Mouse (Mus musculus): ENCODE data around the gene Gstm7. TPM values are rescaled to one million over a fixed set of nuclear protein-coding genes. Genes with fewer than 3 reads are reported as not detected.

The Gstm7 gene
- polyA plus RNA-seq, 1 experiment from 2014 or later: 26.8 TPM

GRCm38 (mm10) chr3:107928691-107929090 lies 2.9 kb downstream of the Gstm7 start:
- ATAC-seq (replicated peaks; ENCODE audit: extremely low read depth, insufficient read depth, low FRiP score): no peak
- WGBS: 72% methylated on average over 11 of the region's 11 CpGs
- H3K4me3 ChIP-seq (ENCODE audit: low read length): no peak overlapping the region

DNA sequence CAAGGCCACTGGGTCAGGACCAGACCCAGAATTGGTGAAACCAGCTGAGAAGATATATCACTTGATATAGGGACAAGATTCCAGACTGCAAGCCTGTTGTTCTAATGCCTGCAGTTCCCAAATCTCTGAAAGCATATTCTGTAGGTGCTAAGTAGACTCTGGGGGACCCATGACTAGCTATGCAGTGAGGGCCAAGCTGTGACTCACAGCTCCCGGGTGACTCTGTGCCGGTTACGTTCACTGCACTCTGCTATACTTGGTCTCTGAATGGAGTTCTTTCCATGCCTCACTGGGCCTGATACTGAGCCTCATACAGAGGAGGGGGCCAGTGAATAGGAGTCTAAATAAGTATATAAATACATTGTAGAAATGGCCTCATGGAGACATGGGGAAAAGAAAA lies 3.8 kb downstream of the Gstm7 start:
- no peak overlapping the region for H3K27ac ChIP-seq (ENCODE audit: low read length)
- no peak overlapping the region for H3K9ac ChIP-seq (ENCODE audit: low read length)
- H3K4me2 ChIP-seq (ENCODE audit: low read depth, low read length): no peak overlapping the region
- H3K4me3 ChIP-seq (ENCODE audit: low read length): no peak overlapping the region
- no peaks in the 10 kb centered on the region for H3K36me3 ChIP-seq (ENCODE audit: control insufficient read depth, insufficient read depth)
- no peak for ATAC-seq (replicated peaks; ENCODE audit: extremely low read depth, insufficient read depth, low FRiP score)
- peaks cover 6% of the 10 kb centered on the region for H3K4me1 ChIP-seq (ENCODE audit: control insufficient read depth, insufficient read depth, low read length)
- no peaks in the 10 kb centered on the region for H3K9me3 ChIP-seq (replicated peaks; ENCODE audit: control insufficient read depth, low read length)
- no peaks in the 10 kb centered on the region for H3K27me3 ChIP-seq (ENCODE audit: control insufficient read depth, insufficient read depth, low read length)
- WGBS: 68% methylated on average over 3 of the region's 3 CpGs

More at GRCm38 (mm10) chr3:107928691-107929090, 2.9 kb downstream of the Gstm7 start:
- Histone ChIP-seq H3K27me3 (ENCODE audit: control insufficient read depth, insufficient read depth, low read length) (no peaks in the 10 kb centered on the region), H3K27ac (ENCODE audit: low read length) (no peak overlapping the region), H3K36me3 (ENCODE audit: control insufficient read depth, insufficient read depth) (no peaks in the 10 kb centered on the region), H3K4me2 (ENCODE audit: low read depth, low read length) (no peak overlapping the region), H3K9me3 (replicated peaks; ENCODE audit: control insufficient read depth, low read length) (no peaks in the 10 kb centered on the region), H3K9ac (ENCODE audit: low read length) (no peak overlapping the region), H3K4me1 (ENCODE audit: control insufficient read depth, insufficient read depth, low read length) (peaks cover 6% of the 10 kb centered on the region)

DNA sequence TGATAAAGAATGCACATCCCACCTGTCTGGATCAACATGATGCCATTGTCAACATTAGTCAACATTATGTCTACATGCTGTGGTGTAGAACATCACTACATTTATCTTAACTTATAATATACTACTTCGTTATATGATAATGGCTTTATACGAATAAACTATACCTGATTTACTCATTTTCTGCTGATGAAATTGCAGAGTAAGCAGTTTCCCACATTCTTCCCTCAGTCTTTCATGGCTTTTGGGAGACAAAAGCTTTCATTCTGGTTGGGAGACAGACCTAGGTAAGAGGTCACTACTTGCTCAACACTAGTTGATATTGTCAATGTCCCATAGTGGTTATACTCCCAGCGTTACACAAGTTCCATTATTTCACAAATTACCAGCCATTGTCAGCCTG lies 6.3 kb downstream of the Gstm7 start:
- no peaks in the 10 kb centered on the region for H3K9me3 ChIP-seq (replicated peaks; ENCODE audit: control insufficient read depth, low read length)
- 90% methylated on average over 3 of the region's 3 CpGs for WGBS
- H3K4me1 ChIP-seq (ENCODE audit: control insufficient read depth, insufficient read depth, low read length): no peaks in the 10 kb centered on the region
- ATAC-seq (replicated peaks; ENCODE audit: extremely low read depth, insufficient read depth, low FRiP score): no peak
- no peak overlapping the region for H3K27ac ChIP-seq (ENCODE audit: low read length)
- H3K4me3 ChIP-seq (ENCODE audit: low read length): no peak overlapping the region
- no peak overlapping the region for H3K9ac ChIP-seq (ENCODE audit: low read length)
- no peaks in the 10 kb centered on the region for H3K36me3 ChIP-seq (ENCODE audit: control insufficient read depth, insufficient read depth)
- H3K27me3 ChIP-seq (ENCODE audit: control insufficient read depth, insufficient read depth, low read length): no peaks in the 10 kb centered on the region
- no peak overlapping the region for H3K4me2 ChIP-seq (ENCODE audit: low read depth, low read length)

GRCm38 (mm10) chr3:107920348-107920747 lies 11.3 kb downstream of the Gstm7 start:
- no peaks in the 10 kb centered on the region for H3K4me1 ChIP-seq (ENCODE audit: control insufficient read depth, insufficient read depth, low read length)
- H3K9ac ChIP-seq (ENCODE audit: low read length): no peak overlapping the region
- no peaks in the 10 kb centered on the region for H3K27me3 ChIP-seq (ENCODE audit: control insufficient read depth, insufficient read depth, low read length)
- H3K36me3 ChIP-seq (ENCODE audit: control insufficient read depth, insufficient read depth): no peaks in the 10 kb centered on the region
- no peak overlapping the region for H3K4me2 ChIP-seq (ENCODE audit: low read depth, low read length)
- H3K4me3 ChIP-seq (ENCODE audit: low read length): no peak overlapping the region
- no peak for ATAC-seq (replicated peaks; ENCODE audit: extremely low read depth, insufficient read depth, low FRiP score)
- WGBS: 90% methylated on average over 5 of the region's 5 CpGs
- no peaks in the 10 kb centered on the region for H3K9me3 ChIP-seq (replicated peaks; ENCODE audit: control insufficient read depth, low read length)
- no peak overlapping the region for H3K27ac ChIP-seq (ENCODE audit: low read length)

DNA sequence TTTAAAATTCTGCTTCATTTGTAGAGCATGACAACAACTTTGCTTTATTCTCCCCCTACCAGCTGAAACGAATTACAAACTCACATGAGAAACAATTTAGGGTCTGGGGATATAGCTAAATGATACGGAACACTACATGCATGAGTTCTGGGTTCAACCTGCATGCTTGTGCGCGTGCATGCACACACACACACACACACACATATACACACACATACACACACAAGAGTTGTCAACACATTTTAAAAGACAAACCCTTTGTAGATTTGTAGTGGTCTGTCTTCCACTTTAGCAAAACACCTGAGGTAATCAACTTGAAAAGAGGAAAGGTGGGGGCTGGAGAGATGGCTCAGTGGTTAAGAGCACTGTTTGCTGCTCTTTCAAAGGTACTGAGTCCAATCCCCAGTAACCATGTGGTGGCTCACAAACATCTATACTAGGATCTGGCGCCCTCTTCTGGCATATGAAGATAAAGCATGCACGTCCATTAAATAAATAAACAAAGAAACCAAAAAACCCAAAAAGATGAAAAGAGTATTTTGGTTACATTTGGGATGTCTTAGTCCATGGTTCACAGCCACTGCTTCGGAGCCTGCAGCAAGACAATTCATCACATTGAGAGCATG lies 13.7 kb downstream of the Gstm7 start:
- no peak overlapping the region for H3K9ac ChIP-seq (ENCODE audit: low read length)
- H3K9me3 ChIP-seq (replicated peaks; ENCODE audit: control insufficient read depth, low read length): no peaks in the 10 kb centered on the region; the same call in 1 of the 2 replicates
- no peak for ATAC-seq (replicated peaks; ENCODE audit: extremely low read depth, insufficient read depth, low FRiP score)
- H3K4me3 ChIP-seq (ENCODE audit: low read length): no peak overlapping the region
- no peak overlapping the region for H3K4me2 ChIP-seq (ENCODE audit: low read depth, low read length)
- WGBS: 55% methylated on average over 7 of the region's 7 CpGs
- no peak overlapping the region for H3K27ac ChIP-seq (ENCODE audit: low read length)
- no peaks in the 10 kb centered on the region for H3K36me3 ChIP-seq (ENCODE audit: control insufficient read depth, insufficient read depth)
- no peaks in the 10 kb centered on the region for H3K4me1 ChIP-seq (ENCODE audit: control insufficient read depth, insufficient read depth, low read length)
- H3K27me3 ChIP-seq (ENCODE audit: control insufficient read depth, insufficient read depth, low read length): no peaks in the 10 kb centered on the region

DNA sequence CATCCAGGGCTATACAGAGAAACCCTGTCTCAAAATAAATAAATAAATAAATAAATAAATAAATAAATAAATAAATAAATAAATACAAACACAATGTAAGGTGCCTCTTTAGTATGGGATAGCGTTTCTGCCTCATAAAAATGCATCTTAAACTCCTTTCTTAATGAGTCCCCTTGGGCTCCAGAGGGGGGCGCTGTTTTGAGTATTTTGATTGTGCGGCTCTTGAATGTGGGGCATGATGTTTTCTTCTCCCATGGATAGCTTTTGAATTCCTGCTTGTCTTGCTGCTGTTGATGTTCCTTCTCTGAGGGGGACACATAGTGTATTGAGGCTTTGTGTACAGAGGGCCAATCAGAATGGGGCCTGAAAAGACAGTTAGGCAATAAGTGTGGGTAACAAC lies 14.5 kb downstream of the Gstm7 start:
- Histone ChIP-seq H3K27ac (ENCODE audit: low read length) (no peak overlapping the region), H3K4me1 (ENCODE audit: control insufficient read depth, insufficient read depth, low read length) (no peaks in the 10 kb centered on the region), H3K27me3 (ENCODE audit: control insufficient read depth, insufficient read depth, low read length) (no peaks in the 10 kb centered on the region), H3K4me2 (ENCODE audit: low read depth, low read length) (no peak overlapping the region), H3K4me3 (ENCODE audit: low read length) (no peak overlapping the region), H3K9ac (ENCODE audit: low read length) (no peak overlapping the region), H3K36me3 (ENCODE audit: control insufficient read depth, insufficient read depth) (no peaks in the 10 kb centered on the region), H3K9me3 (replicated peaks; ENCODE audit: control insufficient read depth, low read length) (no peaks in the 10 kb centered on the region; the same call in 1 of the 2 replicates)
- ATAC-seq (replicated peaks; ENCODE audit: extremely low read depth, insufficient read depth, low FRiP score): no peak
- WGBS: 66% methylated on average over 3 of the region's 3 CpGs

DNA sequence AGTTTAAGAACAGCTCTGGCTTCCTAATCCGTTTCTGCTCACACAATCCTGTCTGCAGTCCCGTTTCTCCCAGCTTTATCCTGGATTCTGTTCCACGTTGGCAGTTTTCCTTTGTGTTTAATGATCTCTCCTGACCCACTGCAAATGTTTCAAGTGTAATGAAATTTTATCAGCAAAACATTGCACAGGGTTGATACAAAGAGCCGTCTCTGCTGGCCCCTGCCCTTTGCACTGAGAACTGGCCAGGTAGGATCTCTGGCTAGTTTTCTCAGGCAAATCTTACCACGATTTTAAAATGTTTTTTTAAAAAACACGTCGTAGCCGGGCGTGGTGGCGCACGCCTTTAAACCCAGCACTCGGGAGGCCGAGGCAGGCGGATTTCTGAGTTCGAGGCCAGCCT lies 14.9 kb downstream of the Gstm7 start:
- Histone ChIP-seq H3K27me3 (ENCODE audit: control insufficient read depth, insufficient read depth, low read length) (no peaks in the 10 kb centered on the region), H3K9me3 (replicated peaks; ENCODE audit: control insufficient read depth, low read length) (no peaks in the 10 kb centered on the region; the same call in 1 of the 2 replicates), H3K9ac (ENCODE audit: low read length) (no peak overlapping the region), H3K27ac (ENCODE audit: low read length) (no peak overlapping the region), H3K36me3 (ENCODE audit: control insufficient read depth, insufficient read depth) (no peaks in the 10 kb centered on the region), H3K4me1 (ENCODE audit: control insufficient read depth, insufficient read depth, low read length) (no peaks in the 10 kb centered on the region), H3K4me2 (ENCODE audit: low read depth, low read length) (no peak overlapping the region), H3K4me3 (ENCODE audit: low read length) (no peak overlapping the region)
- 79% methylated on average over 15 of the region's 15 CpGs for WGBS
- ATAC-seq (replicated peaks; ENCODE audit: extremely low read depth, insufficient read depth, low FRiP score): no peak

GRCm38 (mm10) chr3:107905942-107906341 lies 25.7 kb downstream of the Gstm7 start:
- ATAC-seq (replicated peaks; ENCODE audit: extremely low read depth, insufficient read depth, low FRiP score): no peak
- no peak overlapping the region for H3K4me3 ChIP-seq (ENCODE audit: low read length)
- WGBS: 49% methylated on average over 6 of the region's 6 CpGs
- H3K4me2 ChIP-seq (ENCODE audit: low read depth, low read length): no peak overlapping the region
- H3K9me3 ChIP-seq (replicated peaks; ENCODE audit: control insufficient read depth, low read length): no peaks in the 10 kb centered on the region
- H3K4me1 ChIP-seq (ENCODE audit: control insufficient read depth, insufficient read depth, low read length): 0 out of 2 replicates have a peak, but pooled peaks cover 2% of the 10 kb centered on the region
- no peaks in the 10 kb centered on the region; the same call in 1 of the 2 replicates for H3K27me3 ChIP-seq (ENCODE audit: control insufficient read depth, insufficient read depth, low read length)
- H3K9ac ChIP-seq (ENCODE audit: low read length): no peak overlapping the region
- no peaks in the 10 kb centered on the region for H3K36me3 ChIP-seq (ENCODE audit: control insufficient read depth, insufficient read depth)
- H3K27ac ChIP-seq (ENCODE audit: low read length): no peak overlapping the region

GRCm38 (mm10) chr3:107900955-107901673 lies 30.5 kb downstream of the Gstm7 start:
- 45% methylated on average over 11 of the region's 11 CpGs for WGBS
- no peak overlapping the region for H3K4me3 ChIP-seq (ENCODE audit: low read length)
- no peak overlapping the region for H3K4me2 ChIP-seq (ENCODE audit: low read depth, low read length)
- H3K27ac ChIP-seq (ENCODE audit: low read length): no peak overlapping the region
- H3K27me3 ChIP-seq (ENCODE audit: control insufficient read depth, insufficient read depth, low read length): no peaks in the 10 kb centered on the region
- no peaks in the 10 kb centered on the region for H3K9me3 ChIP-seq (replicated peaks; ENCODE audit: control insufficient read depth, low read length)
- peaks cover 8% of the 10 kb centered on the region for H3K4me1 ChIP-seq (ENCODE audit: control insufficient read depth, insufficient read depth, low read length)
- ATAC-seq (replicated peaks; ENCODE audit: extremely low read depth, insufficient read depth, low FRiP score): no peak; the same call in 1 of the 2 replicates
- H3K36me3 ChIP-seq (ENCODE audit: control insufficient read depth, insufficient read depth): no peaks in the 10 kb centered on the region
- no peak overlapping the region for H3K9ac ChIP-seq (ENCODE audit: low read length)
